Mouse (Mus musculus) myocyte (in vitro differentiated cells): ENCODE measurements around the gene Rab35.

ENCODE experiments used
- POLR2A ChIP-seq: IDR thresholded peaks from one replicate; pipeline ENCODE4 v1.6.1; 2011; ENCODE audit warnings: low read depth, mild to moderate bottlenecking, control low read depth, moderate library complexity; ENCODE audit not compliant: insufficient read length
- SRF ChIP-seq: IDR thresholded peaks from one replicate; pipeline ENCODE4 v1.6.1; 2011; ENCODE audit warnings: low read depth; ENCODE audit not compliant: control insufficient read depth, insufficient read length
- USF1 ChIP-seq: IDR thresholded peaks from one replicate; pipeline ENCODE4 v1.6.1; 2011; ENCODE audit warnings: low read depth, mild to moderate bottlenecking, control low read depth, moderate library complexity

- TF ChIP-seq USF1 (no peak), POLR2A (no peak), SRF (no peak)
Measured at GRCm38 (mm10) chr5:115695191-115695770, 63.6 kb downstream of the Rab35 start.
